Mouse (Mus musculus) gastrocnemius, postnatal 36 days (tissue): ENCODE data around the gene Acss3. TPM values are rescaled to one million over a fixed set of nuclear protein-coding genes. Genes with fewer than 3 reads are reported as not detected.

Source experiments
- total RNA-seq, 2 experiments: library from RNA; stranded (reverse); gene quantifications; 2 replicates each; pipeline ENCODE4 v1.2.3; 2021

Gene Acss3
- total RNA-seq, 2 experiments from 2014 or later: 5.6 to 5.8 TPM

Other genes starting within 250 kb of the Acss3 start
- gene Lin7a, start 148.0 kb upstream of the Acss3 start, total RNA-seq: 1 to 10 TPM; 1.3 to 1.5 TPM